Mouse (Mus musculus): ENCODE measurements around the gene Taf1a.
A peak's percentile ranks its signal among the peaks of the same experiment; 100 is the strongest.
"Not testable (repeated sequence)": the region's sequence is repeated elsewhere in the genome, so short reads cannot be mapped to it uniquely, and the experiment has no call there.

Gene Taf1a

DNA sequence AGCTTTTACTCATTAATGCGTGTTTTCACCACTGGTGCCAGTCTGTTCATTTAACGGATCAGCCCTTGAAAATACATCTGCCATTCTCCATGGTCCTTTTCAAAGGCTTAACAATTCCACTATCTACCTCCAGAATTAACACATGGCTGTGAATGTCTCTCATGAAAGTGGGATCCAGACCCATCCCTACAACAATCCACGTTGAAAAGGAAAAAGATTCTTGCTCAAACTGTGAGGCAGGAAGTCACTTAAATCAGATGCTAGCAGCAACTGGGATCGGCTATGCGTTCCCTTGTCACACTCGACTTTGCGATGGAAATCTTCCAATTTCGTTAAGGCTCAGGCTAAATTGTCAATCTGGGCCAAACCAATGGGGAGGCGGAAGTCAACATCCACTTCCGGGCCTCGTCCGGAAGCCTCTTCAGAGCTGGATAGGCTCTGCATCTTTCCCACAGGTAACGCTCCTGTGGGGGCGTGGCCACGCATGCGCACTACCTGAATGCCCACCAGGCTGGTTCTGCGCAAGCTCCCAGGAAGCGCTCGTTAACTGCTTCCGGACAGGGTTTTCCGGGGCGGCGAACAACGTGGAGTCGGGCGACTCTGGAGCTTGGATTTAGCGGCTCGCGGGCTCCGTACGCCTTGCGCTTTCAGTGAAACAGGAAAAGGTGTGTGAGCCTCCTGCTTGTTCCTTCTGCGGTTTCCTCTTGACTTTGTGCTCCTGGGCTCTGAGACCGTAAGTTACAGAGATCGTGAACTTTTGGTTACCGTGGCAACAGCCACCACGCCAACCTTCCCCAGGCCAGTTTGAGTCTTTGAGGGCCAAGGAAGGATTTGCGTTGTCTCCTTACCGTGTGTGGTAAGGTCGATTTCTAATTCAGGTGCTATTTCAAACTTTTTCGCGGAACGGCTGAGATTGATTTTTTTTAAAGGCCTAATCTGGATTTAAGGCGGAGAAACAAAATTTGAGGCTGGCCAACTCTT is at the start of gene Taf1a:
Gene Taf1a (plus strand): TSS at position 556 of the 981 bp plus-strand sequence.
- peak; percentile 92 for DNase-seq (ENCODE audit: low read depth, low spot score)

- DNase-seq (ENCODE audit: low read depth, low spot score), result not testable (repeated sequence)
Observed at GRCm38 (mm10) chr1:183342902-183343301, 45.9 kb upstream of the Taf1a start.

GRCm38 (mm10) chr1:183344886-183345816 is 43.6 kb upstream of the Taf1a start:
- DNase-seq (ENCODE audit: low read depth, low spot score), result peak; percentile 82

GRCm38 (mm10) chr1:183345817-183346195 is 43.0 kb upstream of the Taf1a start:
- no peak for DNase-seq (ENCODE audit: low read depth, low spot score)

- DNase-seq (ENCODE audit: low read depth, low spot score), result peak; percentile 46
Observed at GRCm38 (mm10) chr1:183349840-183350239, 38.9 kb upstream of the Taf1a start.

DNA sequence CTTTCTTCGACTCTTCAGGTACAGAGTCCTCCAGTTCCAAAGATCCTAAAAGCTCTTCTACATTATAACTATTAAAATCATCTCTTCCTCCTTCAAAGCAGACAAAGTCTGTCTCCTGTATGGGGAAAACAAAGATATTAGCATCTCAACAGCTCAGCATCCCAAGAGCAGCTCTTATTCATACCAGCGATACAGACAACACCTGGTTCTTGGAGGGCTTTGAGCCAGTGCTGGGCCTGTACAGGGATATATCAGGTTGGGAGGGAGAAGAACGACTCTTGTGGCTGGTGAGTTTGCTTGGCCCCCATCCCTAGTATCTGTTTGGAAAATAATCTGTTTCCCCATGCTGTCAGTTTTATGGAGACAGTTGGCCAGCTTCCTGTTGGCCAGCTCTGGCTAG is 29.9 kb upstream of the Taf1a start:
- no peak for DNase-seq (ENCODE audit: low read depth, low spot score)

- no peak for DNase-seq (ENCODE audit: low read depth, low spot score)
Observed at GRCm38 (mm10) chr1:183362301-183362700, 26.5 kb upstream of the Taf1a start.

GRCm38 (mm10) chr1:183362729-183363576 is 25.8 kb upstream of the Taf1a start:
- no peak for DNase-seq (ENCODE audit: low read depth, low spot score)

GRCm38 (mm10) chr1:183363577-183363867 is 25.3 kb upstream of the Taf1a start:
- no peak for DNase-seq (ENCODE audit: low read depth, low spot score)

DNA sequence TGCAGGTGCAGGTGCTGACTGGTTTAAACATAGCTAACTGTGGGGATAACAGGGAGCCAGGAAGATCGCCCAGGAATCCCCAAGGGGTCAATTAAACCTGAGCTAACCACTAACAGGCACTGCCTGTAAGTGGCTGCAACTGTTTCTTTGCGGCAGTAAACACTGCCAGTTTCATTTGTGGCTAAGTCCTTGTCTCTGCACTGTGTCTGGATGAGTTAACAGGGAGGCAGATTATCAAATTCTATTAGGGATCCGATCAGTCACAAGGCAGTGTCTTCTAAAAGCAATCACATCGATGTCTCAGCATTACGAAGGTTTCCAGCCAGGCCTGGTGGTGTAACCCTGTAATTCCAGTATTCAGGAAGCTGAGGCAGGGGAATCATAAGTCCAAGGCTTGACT is 22.4 kb upstream of the Taf1a start:
- no peak for DNase-seq (ENCODE audit: low read depth, low spot score)

DNA sequence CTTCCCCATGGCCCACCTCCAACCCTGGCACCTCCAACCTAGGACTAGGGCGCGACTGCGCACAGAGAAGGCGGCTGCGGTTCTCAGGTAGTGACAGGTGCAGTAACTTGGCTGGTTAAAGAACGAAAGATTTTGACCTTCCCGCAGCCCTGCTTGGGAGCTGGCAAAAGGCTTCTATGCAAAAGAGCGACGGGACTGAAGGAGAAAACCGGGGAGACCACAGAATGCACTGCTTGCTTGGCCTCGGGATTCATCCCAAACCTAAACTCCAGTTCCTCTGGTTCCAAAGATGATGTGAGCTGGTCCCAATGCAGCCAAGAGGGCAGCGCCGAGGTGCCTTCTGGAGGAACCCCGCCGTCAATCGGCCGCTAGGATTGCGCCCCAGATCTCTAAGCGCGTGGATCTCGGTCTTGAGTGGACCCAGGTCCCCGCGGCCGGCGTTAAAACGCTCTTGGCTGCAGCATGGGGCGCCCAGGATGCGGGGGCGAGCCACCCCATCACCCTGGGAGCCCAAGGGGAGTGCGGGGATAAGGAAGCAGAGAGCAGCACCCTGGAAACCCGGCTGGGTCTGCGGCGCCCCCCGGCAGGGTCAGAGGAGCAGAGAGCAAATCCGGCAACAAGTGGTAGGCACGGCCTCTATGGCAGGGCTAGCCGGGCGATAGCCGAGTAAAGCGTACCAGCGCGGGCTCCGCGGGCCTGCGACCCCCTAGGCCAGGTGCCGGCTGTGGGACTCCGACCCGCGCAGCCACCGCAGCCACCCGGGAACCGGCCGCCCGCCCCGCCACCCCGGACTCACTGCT is 20.0 kb upstream of the Taf1a start:
- no peak for DNase-seq (ENCODE audit: low read depth, low spot score)

GRCm38 (mm10) chr1:183369427-183370014 is 19.3 kb upstream of the Taf1a start, which contains the start of gene Mia3:
Gene Mia3, minus strand, starts transcription at chr1:183369553.
- DNase-seq (ENCODE audit: low read depth, low spot score), result peak; percentile 75

GRCm38 (mm10) chr1:183374728-183375127 is 14.1 kb upstream of the Taf1a start:
- DNase-seq (ENCODE audit: low read depth, low spot score), result no peak

DNA sequence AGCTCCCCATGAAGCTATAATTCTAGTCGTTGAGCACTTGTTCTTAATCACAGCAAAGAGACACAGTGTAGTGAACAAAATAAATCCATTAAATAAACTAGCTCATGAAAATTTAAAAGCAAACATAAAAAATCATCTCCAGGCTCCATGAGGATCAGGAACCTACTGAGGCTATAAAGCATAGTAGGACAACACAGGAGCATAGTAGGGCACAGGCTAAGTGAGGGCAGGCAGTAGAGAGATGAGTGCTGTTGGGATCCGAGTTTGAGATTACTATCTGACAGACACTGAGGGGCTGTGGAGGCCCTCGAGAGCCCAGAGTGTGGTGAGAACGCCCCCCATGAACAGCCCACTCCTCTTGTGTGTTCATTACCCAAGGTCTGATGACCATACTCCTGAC is 11.7 kb upstream of the Taf1a start:
- DNase-seq (ENCODE audit: low read depth, low spot score), result no peak

DNA sequence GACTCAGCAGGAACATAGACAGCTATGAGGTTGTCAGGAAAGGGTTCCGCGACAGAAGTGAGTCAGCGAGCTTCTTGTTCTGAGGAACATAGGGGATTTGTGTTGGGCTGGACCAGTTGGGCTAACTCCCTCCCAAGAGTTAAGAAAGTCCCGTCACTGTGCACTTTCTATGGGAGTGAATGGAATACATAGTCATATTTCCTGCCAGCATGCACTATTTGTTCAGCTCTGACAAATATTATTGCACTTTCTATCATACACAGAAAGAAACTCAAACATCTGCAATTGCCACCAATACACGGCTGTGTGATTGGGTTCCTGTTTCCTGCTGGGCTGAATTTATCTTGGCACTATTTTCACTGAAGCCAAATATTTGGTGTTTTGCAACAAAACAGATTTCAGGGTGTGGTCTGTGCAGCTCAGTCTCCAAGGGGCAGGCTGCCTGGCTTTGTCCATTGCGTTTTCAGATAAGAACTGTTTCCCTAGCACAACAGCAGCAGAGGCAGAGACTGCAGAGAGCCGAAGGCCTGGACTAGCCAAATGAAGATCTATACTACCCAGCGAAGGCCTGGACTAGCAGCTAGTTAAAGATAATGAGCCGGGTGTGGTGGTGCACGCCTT is 10.3 kb upstream of the Taf1a start:
- no peak for DNase-seq (ENCODE audit: low read depth, low spot score)

- DNase-seq (ENCODE audit: low read depth, low spot score), result not testable (repeated sequence)
Observed at GRCm38 (mm10) chr1:183379376-183379775, 9.4 kb upstream of the Taf1a start.

DNA sequence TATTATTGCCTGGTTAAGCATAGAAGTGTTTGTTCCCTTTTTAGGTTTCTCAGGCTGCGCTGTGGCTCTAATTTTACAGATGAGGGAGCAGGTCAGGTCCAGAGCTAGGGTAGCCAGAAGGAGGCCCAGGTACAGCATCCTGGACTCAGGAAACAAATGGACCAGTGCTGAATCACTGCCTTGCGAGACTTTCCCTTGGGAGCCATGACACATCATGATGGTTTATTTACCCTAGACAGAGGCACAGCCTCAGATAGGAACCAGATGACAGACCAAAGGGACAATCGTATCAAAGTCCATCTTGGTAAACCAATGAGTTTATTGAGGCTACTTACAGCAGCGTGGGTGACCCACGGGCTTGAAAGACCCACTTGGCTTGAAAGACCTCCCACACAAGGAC is 7.0 kb upstream of the Taf1a start:
- DNase-seq (ENCODE audit: low read depth, low spot score), result no peak

GRCm38 (mm10) chr1:183382621-183383020 is 6.2 kb upstream of the Taf1a start:
- no peak for DNase-seq (ENCODE audit: low read depth, low spot score)

DNA sequence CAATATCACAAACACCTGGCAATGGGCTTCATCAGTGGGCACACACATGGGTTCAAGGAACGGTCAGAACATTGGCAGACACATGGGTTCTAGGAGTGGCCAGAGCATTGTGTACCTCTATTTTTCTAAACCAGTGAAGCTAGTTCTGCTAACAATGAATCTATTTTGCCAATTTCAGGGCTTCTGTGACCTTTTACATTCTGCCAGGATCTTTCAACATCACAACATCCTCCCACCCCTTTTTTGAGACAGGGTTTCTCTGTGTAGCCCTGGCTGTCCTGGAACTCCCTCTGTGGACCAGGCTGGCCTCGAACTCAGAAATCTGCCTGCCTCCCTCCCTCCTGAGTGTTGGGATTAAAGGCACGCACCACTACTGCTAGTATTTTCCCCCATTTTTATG is 1.4 kb upstream of the Taf1a start:
- not testable (repeated sequence) for DNase-seq (ENCODE audit: low read depth, low spot score)

GRCm38 (mm10) chr1:183403396-183403795 is 14.6 kb downstream of the Taf1a start:
- no peak for DNase-seq (ENCODE audit: low read depth, low spot score)

All from retina, adult 2 months (tissue).